Mouse (Mus musculus) MEL-GATA-1-ER (cell line): ENCODE data around the gene Stxbp5.

Source experiments
- DNase-seq: peaks from one replicate; pipeline ENCODE4 v3.0.0-alpha.2; 2012; ENCODE audit warnings: low read depth; ENCODE audit errors: extremely low read depth

The Stxbp5 gene

GRCm38 (mm10) chr10:9859476-9859875, 41.4 kb downstream of the Stxbp5 start:
- DNase-seq: no peak

- DNase-seq: no peak
These were observed 43.0 kb downstream of the Stxbp5 start for GRCm38 (mm10) chr10:9857850-9858249.

- no peak for DNase-seq
These were observed 44.1 kb downstream of the Stxbp5 start for GRCm38 (mm10) chr10:9856792-9857191.

GRCm38 (mm10) chr10:9846408-9846807, 54.5 kb downstream of the Stxbp5 start:
- no peak for DNase-seq

- no peak for DNase-seq
These were observed 61.5 kb downstream of the Stxbp5 start for GRCm38 (mm10) chr10:9839408-9839807.

GRCm38 (mm10) chr10:9834986-9835385, 65.9 kb downstream of the Stxbp5 start:
- no peak for DNase-seq

- DNase-seq: no peak
These were observed 67.9 kb downstream of the Stxbp5 start for GRCm38 (mm10) chr10:9832937-9833336.

GRCm38 (mm10) chr10:9829744-9830143, 71.1 kb downstream of the Stxbp5 start:
- no peak for DNase-seq

GRCm38 (mm10) chr10:9821299-9821698, 79.6 kb downstream of the Stxbp5 start:
- DNase-seq: no peak

GRCm38 (mm10) chr10:9818574-9818973, 82.3 kb downstream of the Stxbp5 start:
- no peak for DNase-seq

GRCm38 (mm10) chr10:9813926-9814325, 87.0 kb downstream of the Stxbp5 start:
- DNase-seq: no peak

- no peak for DNase-seq
These were observed 93.3 kb downstream of the Stxbp5 start for GRCm38 (mm10) chr10:9807596-9807995.

GRCm38 (mm10) chr10:9805341-9805740, 95.5 kb downstream of the Stxbp5 start:
- no peak for DNase-seq

GRCm38 (mm10) chr10:9803126-9803525, 97.8 kb downstream of the Stxbp5 start:
- no peak for DNase-seq

- DNase-seq: no peak
These were observed 99.3 kb downstream of the Stxbp5 start for GRCm38 (mm10) chr10:9801571-9801970.

- no peak for DNase-seq
These were observed 101.8 kb downstream of the Stxbp5 start for GRCm38 (mm10) chr10:9799085-9799484.

GRCm38 (mm10) chr10:9796429-9796828, 104.5 kb downstream of the Stxbp5 start:
- no peak for DNase-seq

- DNase-seq: no peak
These were observed 106.5 kb downstream of the Stxbp5 start for GRCm38 (mm10) chr10:9794429-9794828.

GRCm38 (mm10) chr10:9790947-9791346, 109.9 kb downstream of the Stxbp5 start:
- DNase-seq: no peak

- DNase-seq: no peak
These were observed 114.4 kb downstream of the Stxbp5 start for GRCm38 (mm10) chr10:9786461-9786860.

GRCm38 (mm10) chr10:9785651-9786050, 115.2 kb downstream of the Stxbp5 start:
- DNase-seq: no peak

GRCm38 (mm10) chr10:9779864-9780263, 121.0 kb downstream of the Stxbp5 start:
- no peak for DNase-seq

- no peak for DNase-seq
These were observed 130.6 kb downstream of the Stxbp5 start for GRCm38 (mm10) chr10:9770261-9770660.

- DNase-seq: no peak
These were observed 137.0 kb downstream of the Stxbp5 start for GRCm38 (mm10) chr10:9763831-9764230.
